Mouse (Mus musculus) skeletal muscle tissue, adult 2 months (tissue): ENCODE data around the gene Ppm1h.

ENCODE experiments used
- DNase-seq: peaks from one replicate; pipeline ENCODE4 v3.0.0-alpha.2; 2012; ENCODE audit warnings: low read depth, low spot score

Ppm1h gene

GRCm38 (mm10) chr10:122970188-122970587, 291.6 kb downstream of the Ppm1h start:
- DNase-seq, result no peak

DNA sequence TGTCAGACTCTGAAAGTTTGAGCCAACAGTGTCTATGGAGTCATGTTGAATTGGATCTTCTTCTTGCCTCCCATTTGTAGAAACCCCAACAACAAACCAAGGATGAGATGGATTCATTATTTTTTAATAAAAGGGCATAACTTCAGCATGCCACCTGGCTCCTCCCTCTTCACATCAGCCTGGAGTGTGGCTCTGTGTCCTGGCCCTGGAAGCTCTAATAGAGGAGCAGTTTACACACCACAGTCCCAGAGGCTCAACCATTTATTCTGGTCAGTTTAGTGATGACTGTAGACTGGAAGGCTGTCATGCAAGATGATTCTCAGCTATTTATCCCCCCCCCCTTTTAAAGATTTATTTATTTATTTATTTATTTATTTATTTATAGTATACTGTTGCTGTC, 294.7 kb downstream of the Ppm1h start:
- DNase-seq, result no peak

DNA sequence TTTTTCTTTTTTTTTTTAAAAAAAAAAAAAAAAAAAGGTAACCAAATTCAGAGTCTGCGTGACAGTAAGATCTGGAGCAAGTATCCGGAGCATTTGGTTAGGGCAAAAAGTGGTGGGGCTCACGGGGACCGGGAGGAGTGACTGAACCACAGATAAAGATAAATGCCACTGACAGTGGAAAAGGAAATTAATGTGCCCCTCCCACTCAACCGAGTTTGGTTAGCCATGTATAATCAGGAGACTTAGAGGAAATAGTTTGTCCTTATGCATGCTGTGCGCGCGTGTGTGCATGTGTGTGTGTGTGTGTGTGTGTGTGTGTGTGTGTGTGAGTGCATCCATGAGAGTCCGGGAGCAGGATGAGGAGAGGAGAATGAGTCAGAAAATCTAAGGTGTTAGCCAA, 297.5 kb downstream of the Ppm1h start:
- no peak for DNase-seq

GRCm38 (mm10) chr10:122979356-122979755, 300.8 kb downstream of the Ppm1h start:
- no peak for DNase-seq

DNA sequence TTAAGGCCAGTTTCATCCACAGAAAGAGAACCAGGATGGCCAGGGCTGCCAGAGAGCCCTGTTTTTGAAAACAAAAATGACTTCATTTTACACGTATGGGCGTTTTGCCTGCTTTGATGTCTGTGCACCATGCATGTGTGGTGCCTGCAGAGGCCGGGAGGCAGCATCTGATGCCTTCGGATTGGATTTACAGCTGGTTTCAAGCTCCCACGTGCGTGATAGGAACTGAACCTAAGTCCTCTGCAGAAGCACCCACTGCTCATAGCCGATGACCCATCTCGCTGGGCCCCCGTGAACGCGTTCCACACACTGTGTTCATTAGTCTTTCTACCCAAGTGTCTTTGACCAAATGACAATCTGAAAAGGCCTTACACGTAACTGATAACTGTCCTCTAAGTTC, 301.6 kb downstream of the Ppm1h start:
- DNase-seq, result no peak

DNA sequence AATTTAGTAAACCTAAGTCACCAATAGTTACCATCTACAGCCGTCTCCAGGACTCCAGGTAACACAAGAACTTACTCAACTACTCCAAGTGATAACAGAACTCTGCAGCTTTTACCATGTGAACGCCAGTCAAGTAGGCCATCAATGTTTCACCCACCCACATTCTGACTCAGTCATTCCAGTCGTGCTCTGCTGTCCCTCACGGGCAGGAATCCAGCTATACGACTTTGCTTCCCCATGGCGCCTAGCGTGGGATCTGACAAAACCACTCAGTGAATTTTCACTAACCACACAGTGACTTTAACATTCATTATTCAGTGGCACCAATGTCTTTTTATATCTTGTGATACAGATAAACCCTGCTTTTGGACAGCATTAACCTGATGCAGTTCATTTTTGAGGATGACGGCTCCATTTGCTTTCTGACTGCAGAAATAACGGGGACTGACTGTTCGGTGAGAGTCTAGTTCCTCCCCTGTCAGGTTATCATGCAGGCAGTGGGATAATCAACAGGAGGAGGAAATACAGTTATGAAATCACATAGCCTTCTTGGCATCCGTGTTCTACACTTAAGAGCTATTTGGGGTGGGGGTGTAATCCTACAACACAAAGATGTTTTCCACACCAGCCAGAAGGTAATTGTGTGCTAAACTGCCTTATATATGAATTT, 304.5 kb downstream of the Ppm1h start:
- no peak for DNase-seq

DNA sequence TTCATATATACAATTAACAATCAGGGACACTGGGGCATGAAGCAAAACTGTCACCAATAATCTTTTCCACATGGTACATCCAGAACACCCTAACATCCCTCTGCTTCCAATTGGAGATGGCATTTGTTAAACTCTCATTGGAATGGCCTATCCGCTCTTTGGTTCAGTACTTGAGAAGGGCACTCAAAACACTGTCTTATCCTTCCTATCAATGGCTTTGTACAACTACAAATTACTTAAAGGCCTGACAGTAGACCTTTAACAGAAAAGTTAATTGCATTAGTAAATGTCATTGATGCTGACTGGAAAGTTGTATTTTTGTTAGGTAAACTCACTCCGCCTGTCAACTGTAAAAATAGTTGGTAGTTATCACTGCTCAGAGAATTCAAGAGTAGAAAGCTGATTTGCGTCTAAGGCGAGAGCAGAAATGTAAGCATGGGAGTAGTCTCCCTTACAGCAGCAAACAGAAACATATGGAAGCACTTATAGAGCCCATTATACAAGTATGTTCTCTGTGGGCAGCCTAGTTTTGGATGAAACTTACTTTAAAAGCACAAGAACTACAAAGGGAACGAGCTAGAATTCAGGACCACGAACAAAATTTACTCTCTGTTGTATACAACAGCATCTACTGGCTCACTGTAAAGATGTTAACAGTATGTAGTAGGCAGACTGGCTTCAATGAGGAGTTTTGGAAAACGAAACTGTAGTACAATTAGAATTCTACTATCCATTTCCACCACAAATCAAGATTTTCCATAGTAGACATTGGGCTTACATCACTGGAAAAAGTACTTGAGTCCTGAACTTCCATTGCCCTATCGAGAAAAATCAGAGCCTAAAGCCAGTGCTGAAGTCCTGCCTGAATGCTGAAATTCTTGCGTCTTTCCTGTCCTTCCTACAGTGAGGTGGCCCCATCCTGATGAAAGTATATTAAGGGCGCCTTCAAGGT, 305.3 kb downstream of the Ppm1h start:
- no peak for DNase-seq

- no peak for DNase-seq
These were observed 306.1 kb downstream of the Ppm1h start for GRCm38 (mm10) chr10:122984531-122985251.

DNA sequence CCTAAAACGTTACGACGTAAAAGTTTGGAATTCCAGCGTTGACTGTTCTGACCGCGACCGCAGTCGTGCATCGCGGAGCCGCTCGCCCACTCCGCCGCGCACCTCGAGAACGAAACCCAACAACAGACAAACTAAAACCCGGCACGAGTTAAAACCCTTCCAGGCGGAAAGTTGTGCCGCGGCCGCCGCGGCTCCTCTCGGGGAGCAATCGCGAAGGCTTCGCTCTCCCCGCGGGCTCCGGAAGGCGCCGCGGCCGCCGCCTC, 306.6 kb downstream of the Ppm1h start:
- DNase-seq, result no peak

DNA sequence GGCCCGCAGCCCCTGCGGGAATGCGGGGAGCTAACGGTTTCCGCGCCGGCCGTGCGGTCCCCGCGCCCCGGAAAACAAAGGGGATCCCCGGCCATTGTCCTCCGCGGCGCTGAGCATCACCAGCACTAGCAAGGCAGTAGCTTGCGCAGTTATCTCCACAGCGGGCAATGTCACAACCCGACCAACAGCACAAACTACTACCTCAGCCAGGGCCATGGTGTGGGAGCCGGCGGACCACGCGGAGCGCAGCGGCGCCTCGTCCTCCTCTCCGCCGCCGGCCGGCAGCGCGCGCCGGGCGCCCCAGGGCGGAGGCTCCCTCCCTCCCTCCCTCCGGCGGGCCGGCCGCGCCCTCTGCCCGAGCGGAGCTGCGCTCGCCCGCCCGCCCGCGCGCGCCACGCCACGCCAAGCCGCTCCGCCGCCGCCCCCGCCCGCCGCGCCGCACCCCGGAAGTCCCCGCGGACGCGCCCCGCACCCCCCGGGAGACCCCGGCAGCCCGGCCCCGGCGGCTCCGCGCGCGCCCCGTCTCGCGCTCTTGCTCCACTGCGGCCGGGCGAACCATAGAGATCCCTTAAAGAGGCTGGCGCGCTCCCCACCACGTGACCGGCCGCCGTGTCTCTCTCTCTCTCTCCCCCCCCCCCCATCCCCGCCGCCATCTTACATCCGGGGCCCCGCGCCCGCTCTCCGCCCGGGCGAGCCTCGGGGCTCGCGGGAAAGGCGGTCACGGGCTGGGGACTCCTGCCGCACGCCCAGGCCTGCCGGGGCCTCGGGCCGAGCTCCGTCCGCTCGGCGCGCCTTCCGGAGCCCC, 307.2 kb downstream of the Ppm1h start:
- peak; percentile 78 for DNase-seq

GRCm38 (mm10) chr10:122986320-122987225, 308.0 kb downstream of the Ppm1h start:
- DNase-seq, result peak; percentile 82

GRCm38 (mm10) chr10:122987671-122988128, 309.1 kb downstream of the Ppm1h start:
- peak; percentile 41 for DNase-seq

- DNase-seq, result no peak
These were observed 309.8 kb downstream of the Ppm1h start for GRCm38 (mm10) chr10:122988372-122988771.

DNA sequence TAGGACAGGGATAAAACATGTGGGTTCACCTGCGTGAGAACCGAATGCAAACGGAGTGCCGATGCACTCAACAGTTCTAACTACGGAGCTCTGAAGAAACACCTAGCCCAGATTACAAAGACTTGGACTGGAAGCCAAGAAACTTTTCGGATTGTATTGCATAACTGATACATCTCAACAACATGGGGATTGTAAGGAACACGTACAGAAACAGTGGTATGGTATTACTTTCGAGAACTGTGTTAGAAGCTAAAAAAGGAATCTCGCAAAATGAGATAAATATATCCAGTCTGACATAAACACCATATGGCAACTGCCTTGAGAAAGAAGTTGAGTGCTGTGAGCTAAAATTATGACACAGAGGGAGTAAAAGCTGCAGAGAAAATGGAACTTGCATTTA, 311.4 kb downstream of the Ppm1h start:
- no peak for DNase-seq

DNA sequence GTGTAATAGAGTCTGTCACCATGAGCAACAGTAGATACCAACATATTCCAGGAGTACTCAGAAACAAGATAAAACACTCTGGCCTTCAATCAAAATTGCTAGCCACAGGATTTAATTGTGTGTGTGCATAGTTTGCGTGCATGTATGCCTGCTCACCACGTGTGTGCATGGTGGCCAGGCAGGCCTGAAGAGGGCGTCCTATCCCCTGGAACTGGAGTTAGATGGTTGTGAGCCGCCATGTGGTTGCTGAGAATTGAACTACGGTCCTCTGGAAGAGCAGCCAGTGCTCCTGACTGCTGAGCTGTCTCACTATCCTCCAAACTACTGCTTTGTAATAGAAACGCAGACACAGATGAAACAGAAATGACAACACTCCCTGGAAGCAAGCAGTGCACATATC, 312.0 kb downstream of the Ppm1h start:
- no peak for DNase-seq

DNA sequence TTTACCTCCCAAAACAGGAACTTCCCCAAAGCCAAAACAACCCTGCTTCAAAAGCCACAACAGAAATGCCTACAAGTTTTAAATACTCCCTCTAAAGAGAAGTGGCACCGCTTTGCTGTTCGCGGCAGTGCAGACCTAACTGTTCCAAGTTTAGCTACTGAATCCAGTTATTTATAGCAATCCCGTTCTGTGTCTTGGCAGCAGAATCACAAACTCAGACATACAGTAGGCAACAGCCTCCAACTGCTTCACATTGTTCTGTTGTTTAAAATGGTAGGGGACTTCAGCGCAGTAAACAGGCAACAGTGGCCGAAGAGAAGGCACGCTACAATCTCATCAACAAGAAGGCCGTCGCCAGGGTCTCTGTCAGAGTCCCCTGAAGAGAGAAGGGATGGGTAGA, 312.5 kb downstream of the Ppm1h start:
- DNase-seq, result peak; percentile 44

DNA sequence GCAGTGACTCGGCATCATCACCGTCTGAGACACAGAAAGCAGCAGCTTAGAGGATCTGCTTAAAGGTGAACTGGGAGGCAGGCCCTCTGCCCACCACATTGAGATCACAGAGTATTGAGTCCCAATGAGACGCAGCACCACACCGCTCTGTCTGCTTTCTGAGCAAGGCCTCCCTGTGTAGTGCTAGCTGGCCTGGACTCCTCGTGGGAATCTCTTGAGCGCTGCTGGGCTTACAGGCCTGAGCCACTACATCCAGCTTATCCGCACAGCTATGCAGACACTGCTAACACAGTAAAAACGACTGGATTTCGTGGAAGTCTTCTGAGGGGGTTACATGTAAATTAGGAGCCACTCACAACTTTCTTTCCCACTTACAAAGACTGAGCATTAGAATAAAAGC, 313.1 kb downstream of the Ppm1h start:
- no peak for DNase-seq

DNA sequence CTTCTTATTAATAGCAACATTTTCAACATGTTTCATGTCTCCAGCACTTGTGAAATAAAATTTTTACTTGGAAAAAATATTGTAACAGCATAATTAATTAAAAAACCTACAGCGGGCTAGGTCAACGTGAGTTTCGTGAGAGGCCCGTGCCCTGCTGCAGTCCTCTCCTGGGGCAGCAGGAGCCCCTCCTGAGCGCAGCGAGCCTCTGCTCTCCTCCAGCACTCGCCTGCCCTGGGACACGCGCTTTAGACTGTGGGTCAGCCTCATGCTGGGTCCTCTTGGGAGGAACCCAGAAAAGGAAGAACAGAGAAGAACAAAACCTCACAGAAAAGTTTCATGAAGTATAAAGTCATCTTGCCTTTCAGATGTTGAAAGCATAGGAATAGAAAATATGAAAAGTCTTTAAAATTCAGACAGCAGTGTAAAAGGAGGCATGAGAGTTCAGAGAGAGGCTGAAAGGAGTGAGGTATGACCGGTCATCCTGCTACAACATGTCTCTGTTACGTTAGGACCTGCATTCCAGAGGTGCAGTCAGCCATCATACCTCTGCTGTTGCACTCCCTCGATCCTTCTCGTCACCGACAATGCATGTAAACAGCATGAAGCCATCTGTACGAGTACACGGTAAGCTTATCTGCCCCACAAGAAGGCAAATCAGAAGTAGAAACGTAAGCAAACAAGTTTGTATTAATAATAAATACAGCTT, 316.0 kb downstream of the Ppm1h start:
- DNase-seq, result no peak
